Mouse (Mus musculus) thymus, adult 2 months (tissue): ENCODE results near the gene Eipr1. TPM values are rescaled to one million over a fixed set of nuclear protein-coding genes. Genes with fewer than 3 reads are reported as not detected.

Source experiments
- DNase-seq: peaks from one replicate; pipeline ENCODE4 v3.0.0; 2021
- H3K27ac ChIP-seq: fragments of 200-500 bp; 2 replicates; pipeline ENCODE4 v1.5.1; 2012; ENCODE audit warnings: low read length, control low read depth; ENCODE audit not compliant: control insufficient read depth, insufficient read depth
- H3K27me3 ChIP-seq: fragments of 200-500 bp; 2 replicates; pipeline ENCODE4 v1.6.1; 2012; ENCODE audit warnings: mild to moderate bottlenecking, low read length, moderate library complexity, mixed read lengths; ENCODE audit not compliant: control insufficient read depth, insufficient read depth
- H3K36me3 ChIP-seq: fragments of 200-500 bp; 2 replicates; pipeline ENCODE4 v1.6.1; 2012; ENCODE audit warnings: mild to moderate bottlenecking, low read length, moderate library complexity; ENCODE audit not compliant: control insufficient read depth, insufficient read depth
- H3K4me1 ChIP-seq: fragments of 200-500 bp; replicated peaks from 2 replicates; pipeline ENCODE4 v1.6.1; 2012; ENCODE audit warnings: low read length; ENCODE audit not compliant: control insufficient read depth, insufficient read depth
- H3K4me3 ChIP-seq: fragments of 200-500 bp; 2 replicates; pipeline ENCODE4 v1.5.1; 2012; ENCODE audit warnings: mild to moderate bottlenecking, low read length, control low read depth, moderate library complexity; ENCODE audit not compliant: control insufficient read depth, insufficient read depth
- CTCF ChIP-seq: fragments of 200-500 bp; IDR thresholded peaks from 2 replicates; pipeline ENCODE4 v1.5.1; 2012; ENCODE audit warnings: mild to moderate bottlenecking, control low read depth, low read length, moderate library complexity, borderline replicate concordance; ENCODE audit not compliant: control insufficient read depth, poor library complexity, insufficient read depth; ENCODE audit errors: extremely low read depth
- POLR2A ChIP-seq: fragments of 200-500 bp; IDR thresholded peaks from 2 replicates; pipeline ENCODE4 v1.6.1; 2012; ENCODE audit warnings: mild to moderate bottlenecking, low read length, control low read depth, moderate library complexity; ENCODE audit not compliant: control insufficient read depth, poor library complexity, insufficient read depth; ENCODE audit errors: extremely low read depth
- WGBS: fragments of 180-500 bp; shearing (Covaris S2); methylation state at CpG from one replicate; pipeline ENCODE4 v1.1.7; 2018; 5-methylcytosine and 5-hydroxymethylcytosine counted together
- polyA plus RNA-seq: library from polyadenylated mRNA; depleted of rRNA; stranded (reverse); fragments of >200 nt; gene quantifications from 2 replicates; pipeline ENCODE4 v1.2.3, GENCODE M21; 2012

Eipr1 gene
- polyA plus RNA-seq, 1 experiment = 66.8 TPM

GRCm38 (mm10) chr12:28734271-28734670 lies 17.3 kb upstream of the Eipr1 start:
- Histone ChIP-seq H3K4me1 (peaks cover 7% of the 10 kb centered on the region), H3K36me3 (peaks cover 26% of the 10 kb centered on the region), H3K4me3 (no peak overlapping the region), H3K27me3 (no peaks in the 10 kb centered on the region), H3K27ac (no peak overlapping the region)
- TF ChIP-seq CTCF = no peak
- no peak for TF ChIP-seq POLR2A
- WGBS = 100% methylated on average over 1 of the region's 1 CpGs
- DNase-seq = no peak

DNA sequence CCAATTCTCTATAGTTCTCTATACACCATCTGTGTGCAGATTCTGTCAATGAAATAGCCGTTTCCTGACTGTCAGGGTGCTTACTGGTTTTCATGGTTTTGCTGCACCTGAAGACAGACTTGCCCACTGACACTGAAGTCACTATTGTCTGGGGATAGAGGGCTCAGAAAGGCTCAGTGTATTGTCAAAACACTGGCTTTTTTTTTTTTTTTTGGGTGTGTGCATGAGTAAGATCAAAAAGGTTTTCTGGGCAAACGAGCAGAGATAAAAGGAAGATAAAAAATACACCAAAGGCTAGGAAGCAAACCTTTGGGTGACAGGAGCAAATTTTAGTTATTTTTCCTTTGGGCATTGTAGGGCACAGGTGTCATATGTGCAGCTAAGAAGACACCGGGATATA lies 16.3 kb upstream of the Eipr1 start:
- Histone ChIP-seq H3K4me3 (no peak overlapping the region), H3K4me1 (peaks cover 7% of the 10 kb centered on the region), H3K27me3 (no peaks in the 10 kb centered on the region), H3K36me3 (peaks cover 23% of the 10 kb centered on the region), H3K27ac (peak overlapping the region; percentile 55)
- no peak for DNase-seq
- WGBS = 25% methylated on average over 3 of the region's 3 CpGs
- TF ChIP-seq CTCF = no peak
- no peak for TF ChIP-seq POLR2A

DNA sequence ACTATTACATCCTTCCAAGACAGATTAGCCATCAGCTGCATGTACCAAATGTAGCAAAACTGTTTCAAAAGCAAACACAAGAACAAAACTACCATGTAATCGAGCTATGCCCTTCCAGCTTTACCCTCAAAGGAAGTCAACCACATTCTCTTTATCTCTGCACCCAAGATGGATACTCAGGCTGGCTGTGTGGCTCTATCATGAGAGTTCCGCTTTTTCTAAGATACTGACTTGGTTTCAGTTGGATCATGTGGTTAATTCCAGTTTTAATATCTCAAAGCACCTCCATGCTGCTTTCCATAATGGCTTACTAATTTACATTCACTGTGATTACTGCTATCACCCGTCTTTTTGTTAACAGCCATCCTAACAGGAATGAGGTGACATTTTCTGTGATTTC lies 8.3 kb upstream of the Eipr1 start:
- no peak overlapping the region for H3K4me3 ChIP-seq
- WGBS = 79% methylated on average over 3 of the region's 3 CpGs
- no peaks in the 10 kb centered on the region; the same call in 1 of the 2 replicates for H3K4me1 ChIP-seq
- H3K27me3 ChIP-seq = no peaks in the 10 kb centered on the region
- DNase-seq = no peak
- H3K27ac ChIP-seq = no peak overlapping the region
- TF ChIP-seq CTCF (no peak), POLR2A (no peak)
- peaks cover 23% of the 10 kb centered on the region for H3K36me3 ChIP-seq

DNA sequence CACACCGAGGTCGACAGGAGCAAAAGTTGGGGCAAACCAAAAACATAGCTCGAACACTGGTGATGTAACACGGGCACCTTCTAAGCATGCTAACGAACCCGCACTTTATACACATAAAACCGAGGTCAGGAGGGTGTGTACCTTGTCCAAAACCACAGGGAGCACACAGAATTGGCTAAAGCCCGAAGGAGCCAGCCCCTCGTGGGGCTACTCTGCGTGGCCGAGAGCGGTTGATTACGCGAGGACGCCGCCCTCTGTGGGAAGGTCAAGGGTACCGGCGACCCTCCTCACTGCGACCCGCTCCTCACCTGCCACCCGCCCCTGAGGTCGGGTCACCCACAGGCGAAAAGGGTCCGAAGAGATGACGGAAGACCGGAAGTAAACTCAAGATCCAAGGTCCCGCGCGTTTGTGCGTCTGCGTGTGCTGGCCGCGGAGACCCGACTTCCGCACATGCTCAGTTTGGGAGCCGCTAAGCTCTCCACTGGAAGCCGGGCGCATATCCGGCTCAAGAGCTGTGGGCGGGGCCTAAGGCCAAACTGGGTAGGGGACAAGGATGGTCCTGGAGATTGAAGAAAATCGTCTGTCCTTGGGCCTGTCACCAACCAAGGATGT lies 1.5 kb upstream of the Eipr1 start, which contains the start of gene Trappc12:
Trappc12 (minus strand) TSS at position 452 of the 613 bp plus-strand sequence.
- under 1% methylated on average over 41 of the region's 41 CpGs for WGBS
- Histone ChIP-seq H3K27me3 (no peaks in the 10 kb centered on the region), H3K27ac (no peak within 1 kb of the TSS), H3K4me1 (peaks cover 12% of the 10 kb centered on the region), H3K36me3 (peaks cover 14% of the 10 kb centered on the region), H3K4me3 (peak within 1 kb of the TSS; percentile 88)
- TF ChIP-seq CTCF (0 out of 2 replicates have a peak, but pooled peaks have one; percentile 30), POLR2A (peak; percentile 72; the same call in 1 of the 2 replicates)
- peak; percentile 88 for DNase-seq

GRCm38 (mm10) chr12:28750876-28751275 lies 727 bp upstream of the Eipr1 start:
- TF ChIP-seq POLR2A = no peak
- no peak for TF ChIP-seq CTCF
- no peak for DNase-seq
- peaks cover 7% of the 10 kb centered on the region for H3K36me3 ChIP-seq
- 98% methylated on average over 5 of the region's 5 CpGs for WGBS
- H3K4me3 ChIP-seq = no peak overlapping the region
- peaks cover 12% of the 10 kb centered on the region for H3K4me1 ChIP-seq
- H3K27ac ChIP-seq = no peak overlapping the region
- H3K27me3 ChIP-seq = no peaks in the 10 kb centered on the region

DNA sequence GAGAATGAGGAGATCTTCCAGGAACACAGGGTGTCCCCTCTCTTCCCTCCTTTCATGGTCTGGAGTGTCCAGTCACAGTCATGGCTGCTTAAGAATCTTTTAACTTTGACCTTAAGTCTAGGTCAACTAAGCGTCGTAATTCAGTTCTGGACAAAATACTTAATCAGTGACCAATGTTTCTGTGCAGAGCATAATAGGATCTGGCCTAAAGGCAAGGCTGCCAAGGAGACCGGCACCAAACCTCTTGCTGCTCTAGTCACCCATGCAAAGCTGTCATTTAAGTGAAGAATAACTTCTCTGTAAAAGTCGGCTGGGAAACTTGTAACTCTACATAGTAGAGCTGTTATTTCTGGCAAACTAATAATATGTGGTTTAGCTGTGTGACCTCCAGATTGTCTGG lies 4.4 kb downstream of the Eipr1 start:
- peaks cover 9% of the 10 kb centered on the region for H3K4me1 ChIP-seq
- H3K4me3 ChIP-seq = no peak overlapping the region
- H3K27ac ChIP-seq = no peak overlapping the region
- WGBS = 96% methylated on average over 4 of the region's 4 CpGs
- TF ChIP-seq POLR2A = no peak
- TF ChIP-seq CTCF = no peak
- no peaks in the 10 kb centered on the region for H3K36me3 ChIP-seq
- no peak for DNase-seq
- H3K27me3 ChIP-seq = no peaks in the 10 kb centered on the region
